Mouse (Mus musculus) C3H10T1/2 (cell line): Measurements from ENCODE around the gene Dennd5a. TPM values are rescaled to one million over a fixed set of nuclear protein-coding genes. Genes with fewer than 3 reads are reported as not detected.

Source experiments
- polyA plus RNA-seq, 2 experiments: library from polyadenylated mRNA; unstranded; fragments of >200 nt; fragmentation: generic; extraction: Trizol; gene quantifications; one replicate each; pipeline ENCODE4 v1.2.1; 2012; ENCODE audit warnings: missing spikeins in 2 of 2

Gene Dennd5a
- 10 to 100 TPM; 13.9 to 64.1 TPM for polyA plus RNA-seq

GRCm38 (mm10) chr7:109959716-109960612 is at the start of gene Dennd5a:
Gene Dennd5a (minus strand): TSS chr7:109960470.

DNA sequence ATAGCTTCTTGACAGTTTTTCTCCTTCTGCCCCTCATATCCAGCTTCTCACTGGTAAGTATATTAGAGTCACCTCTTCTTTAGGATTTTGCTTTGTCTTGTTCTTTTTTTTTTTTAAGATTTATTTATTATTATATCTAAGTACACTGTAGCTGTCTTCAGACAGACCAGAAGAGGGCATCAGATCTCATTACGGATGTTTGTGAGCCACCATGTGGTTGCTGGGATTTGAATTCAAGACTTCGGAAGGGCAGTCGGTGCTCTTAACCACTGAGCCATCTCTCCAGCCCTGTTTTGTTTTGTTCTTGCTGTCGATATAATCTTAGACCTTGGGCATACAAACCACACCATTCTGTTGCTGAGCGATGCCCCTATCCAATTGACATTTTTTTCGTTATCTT is 26.5 kb upstream of the Dennd5a start, which contains the start of gene Tmem41b:
TSS of gene Tmem41b (minus strand) at position 155 of the 400 bp plus-strand sequence.

DNA sequence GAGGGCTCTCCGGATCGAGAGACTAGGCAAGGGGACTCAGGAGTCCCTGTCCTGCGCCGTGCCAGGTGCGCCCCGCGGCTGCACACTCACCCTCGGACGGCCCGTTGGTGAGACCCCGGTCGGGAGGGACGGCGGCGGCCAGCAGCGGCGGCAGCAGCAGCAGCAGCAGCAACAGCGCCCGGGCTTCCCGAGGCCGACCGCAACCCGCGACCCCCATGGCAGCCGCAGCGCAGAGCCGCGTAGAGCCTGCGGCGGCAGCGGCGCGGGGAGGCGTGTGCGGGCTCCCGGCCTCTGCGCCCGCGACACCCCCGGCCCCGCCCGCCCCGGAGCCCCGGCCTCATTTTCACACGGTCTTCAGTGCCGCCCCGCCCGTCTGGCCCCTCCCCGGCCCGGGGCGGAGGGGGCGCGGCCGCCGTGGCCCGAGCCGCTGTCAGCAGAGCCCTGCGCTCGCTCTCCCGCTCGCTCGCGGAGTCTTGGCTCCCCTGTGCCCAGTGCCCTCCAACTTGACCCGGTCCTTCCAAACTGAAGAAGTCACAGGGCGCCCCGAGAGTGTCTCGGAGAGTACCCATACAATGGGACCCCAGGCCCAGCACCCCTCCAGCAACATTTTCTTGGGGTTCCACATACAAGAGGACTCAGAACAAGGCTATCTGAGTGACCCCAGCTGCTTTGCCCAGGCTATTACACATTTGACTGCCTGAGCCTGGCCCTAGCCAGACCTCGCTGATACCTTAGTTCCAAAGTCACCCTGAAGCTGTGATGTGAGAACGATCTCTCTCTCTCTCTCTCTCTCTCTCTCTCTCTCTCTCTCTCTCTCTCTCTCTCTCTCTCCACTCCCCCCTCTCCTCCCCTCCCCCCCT is 94.7 kb downstream of the Dennd5a start, which contains the start of gene Scube2:
TSS of gene Scube2 (minus strand) at position 310 of the 860 bp plus-strand sequence.

Other genes with a start within 250 kb of the Dennd5a start
- gene BC051019, start 236.6 kb downstream of the Dennd5a start, polyA plus RNA-seq, result under 1 TPM; 0.12 to 0.14 TPM
- under 1 TPM; 0.20 to 0.45 TPM for gene Ascl3, start 228.7 kb downstream of the Dennd5a start, polyA plus RNA-seq
- 10 to 100 TPM; 22.5 to 53.1 TPM for gene Tmem9b, start 207.6 kb downstream of the Dennd5a start, polyA plus RNA-seq
- gene Nrip3, start 178.4 kb downstream of the Dennd5a start, polyA plus RNA-seq, result under 1 TPM in 1 of 2 experiments, not detected in 1; 0.02 TPM
- 1 to 10 TPM in 1 of 2 experiments, under 1 TPM in 1; 0.08 to 2.4 TPM for gene Scube2, start 94.8 kb downstream of the Dennd5a start, polyA plus RNA-seq
- 10 to 100 TPM in 1 of 2 experiments, 1 to 10 TPM in 1; 2.7 to 18.9 TPM for gene Tmem41b, start 26.5 kb upstream of the Dennd5a start, polyA plus RNA-seq
- gene Ipo7, start 57.8 kb upstream of the Dennd5a start, polyA plus RNA-seq, result 1 to 10 TPM; 1.8 to 6.2 TPM
- gene Zfp143, start 100.7 kb upstream of the Dennd5a start, polyA plus RNA-seq, result 1 to 10 TPM in 1 of 2 experiments, under 1 TPM in 1; 0.36 to 3.8 TPM
- gene Wee1, start 161.6 kb upstream of the Dennd5a start, polyA plus RNA-seq, result 1 to 10 TPM; 2.2 to 9.5 TPM